Mouse (Mus musculus) T-helper 2 cell (primary cell): ENCODE measurements around the gene Ylpm1.

Experiments
- in situ Hi-C: fragments of 300-600 bp; cut with MboI, MseI; formaldehyde crosslinking; loops from one replicate; pipeline ENCODE4 v1.15.1; 2025; ENCODE audit warnings: high pct_unique_total_duplicates

Gene Ylpm1

DNA sequence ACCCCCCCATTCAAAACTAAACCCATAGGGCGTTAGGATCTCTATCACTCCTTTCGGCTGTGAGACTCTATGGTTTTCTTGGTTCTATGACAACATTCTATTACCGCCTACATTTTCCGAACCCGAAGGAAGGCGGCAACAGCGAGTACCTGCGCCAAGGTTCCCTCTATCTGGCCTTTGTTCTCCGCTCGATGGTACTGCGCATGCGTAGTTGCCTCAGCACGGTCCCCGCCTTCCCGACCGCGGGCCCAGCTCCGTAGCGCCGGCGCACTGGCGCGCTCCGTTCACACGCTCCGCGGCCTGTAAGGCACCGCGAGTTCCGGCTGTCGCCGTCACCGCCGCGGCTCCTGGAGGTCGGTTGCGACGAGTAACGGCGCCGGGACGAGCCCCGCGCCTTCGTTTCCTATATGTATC lies at the start of gene Ylpm1:
Gene Ylpm1, plus strand, starts transcription at position 239 of the 414 bp plus-strand sequence.
- in situ Hi-C loops = no loop called here

DNA sequence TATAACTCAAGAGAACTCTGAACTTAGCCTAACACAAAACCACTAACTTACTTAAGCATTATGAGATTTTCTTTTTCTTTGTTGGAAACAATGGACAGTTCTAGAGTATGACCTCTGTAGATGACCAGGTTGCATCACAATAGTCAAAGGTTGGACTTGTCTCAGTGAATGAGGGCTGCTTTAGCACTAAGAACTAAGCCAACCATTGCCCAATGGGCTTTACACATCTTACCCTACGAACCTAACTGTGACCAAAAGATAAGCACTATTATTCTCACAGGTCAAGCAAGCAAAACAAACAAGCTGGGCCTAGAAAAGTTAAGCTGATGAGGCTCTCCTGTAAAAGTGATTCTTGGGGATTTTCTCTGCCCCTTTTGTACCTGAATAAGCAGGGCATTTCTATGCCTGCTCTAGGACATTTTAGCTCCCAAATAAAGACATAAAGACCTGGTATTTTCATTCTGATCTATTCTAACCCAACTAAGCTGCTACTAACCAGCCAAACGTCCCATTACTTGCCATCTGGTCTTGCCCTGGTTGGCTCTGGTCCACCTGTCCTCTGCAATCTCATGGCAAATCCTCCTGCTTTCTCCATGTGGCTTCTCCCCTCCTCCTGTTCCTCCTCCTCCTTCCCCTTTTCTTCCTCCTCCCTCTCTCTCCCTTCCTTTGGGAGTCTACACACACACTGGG lies 48.1 kb upstream of the Ylpm1 start:
- in situ Hi-C loops = no loop called here

DNA sequence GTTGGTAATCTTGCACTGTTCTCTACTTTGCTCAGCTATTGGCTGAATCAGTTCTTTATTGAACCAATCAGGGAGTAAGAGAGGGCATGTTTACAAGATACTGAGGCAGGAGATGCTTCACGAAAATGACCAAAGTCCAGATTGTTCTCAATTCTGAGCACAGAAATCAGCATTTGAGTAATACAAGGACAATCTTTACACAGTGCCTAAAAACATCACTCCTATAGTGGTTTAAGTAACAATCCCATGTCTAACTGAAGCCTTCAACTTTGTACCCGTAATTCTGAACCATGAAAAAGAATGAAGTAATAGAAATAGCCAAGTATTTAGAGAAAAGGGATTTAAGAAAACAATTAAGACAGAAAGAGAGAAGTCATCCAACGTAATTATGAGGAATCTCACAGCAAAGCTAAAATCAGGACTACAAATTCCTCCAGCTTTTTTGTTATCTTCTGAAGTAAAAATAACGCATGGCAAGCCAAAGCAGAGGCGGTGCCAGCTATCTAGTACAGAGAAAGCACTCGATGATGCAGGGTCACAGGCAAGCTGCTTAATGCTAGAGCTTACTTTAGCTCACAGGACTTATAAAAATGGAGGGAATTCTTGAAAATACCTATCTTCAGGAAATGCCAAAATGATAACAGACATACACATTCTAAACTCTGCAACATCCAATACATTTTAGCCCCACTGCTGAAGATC lies 47.4 kb upstream of the Ylpm1 start:
- in situ Hi-C loops = no loop called here

DNA sequence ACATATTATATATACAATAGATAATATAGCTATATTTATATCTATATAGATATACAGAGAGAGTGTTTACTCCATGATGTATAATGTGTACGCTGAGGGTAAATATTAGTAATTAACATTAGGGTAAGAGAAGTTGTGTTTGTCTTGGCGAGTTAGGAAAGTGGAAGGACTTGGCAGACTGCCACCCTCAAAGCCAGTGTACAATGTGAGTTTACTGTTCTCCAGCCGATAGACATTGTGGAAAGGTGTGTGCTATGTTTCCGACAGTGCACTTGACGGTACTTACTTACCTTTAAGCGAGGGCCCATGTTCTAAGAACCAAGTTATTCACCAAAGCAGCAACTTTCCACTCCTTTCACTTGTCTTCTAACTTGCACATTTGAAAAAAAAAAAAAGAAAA lies 45.4 kb upstream of the Ylpm1 start:
- in situ Hi-C loops = no loop called here

DNA sequence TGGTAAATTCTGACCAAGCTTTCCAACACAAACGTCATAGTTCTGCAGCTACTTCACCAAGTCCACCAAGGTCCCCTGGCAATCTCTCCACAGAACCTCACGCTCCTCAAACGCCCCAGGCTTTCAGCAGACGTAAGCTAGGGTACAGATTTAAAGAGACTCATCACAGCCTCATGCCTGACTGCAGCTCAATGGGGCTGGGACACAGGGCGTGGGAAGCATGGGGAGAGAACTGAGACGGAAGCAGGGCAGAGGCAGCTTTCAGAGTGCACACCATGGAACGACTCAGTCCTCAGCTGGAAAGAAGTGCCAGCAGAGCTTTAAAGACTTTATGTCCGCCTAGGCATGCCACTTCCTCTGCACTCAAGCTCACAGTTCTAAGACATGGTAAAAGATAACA lies 44.6 kb upstream of the Ylpm1 start:
- in situ Hi-C loops = no loop called here

DNA sequence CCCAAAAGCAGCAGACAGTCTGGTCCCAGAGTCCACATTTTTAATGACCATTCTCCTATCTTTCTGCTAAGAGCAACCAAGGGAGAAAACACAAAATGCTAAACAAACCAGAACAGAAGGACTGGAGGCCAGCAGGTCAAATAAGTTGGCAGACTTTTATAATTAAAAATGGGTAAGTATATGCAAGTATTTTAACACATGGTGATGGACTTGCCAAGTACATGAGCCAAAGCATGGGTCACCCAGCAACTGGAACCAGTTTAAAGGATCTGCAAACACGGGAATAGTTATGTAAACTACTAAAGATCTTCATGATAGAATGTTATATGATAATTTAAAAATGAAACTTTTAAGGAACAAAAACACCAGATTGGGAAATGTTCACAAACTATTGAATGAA lies 43.8 kb upstream of the Ylpm1 start:
- in situ Hi-C loops = no loop called here

DNA sequence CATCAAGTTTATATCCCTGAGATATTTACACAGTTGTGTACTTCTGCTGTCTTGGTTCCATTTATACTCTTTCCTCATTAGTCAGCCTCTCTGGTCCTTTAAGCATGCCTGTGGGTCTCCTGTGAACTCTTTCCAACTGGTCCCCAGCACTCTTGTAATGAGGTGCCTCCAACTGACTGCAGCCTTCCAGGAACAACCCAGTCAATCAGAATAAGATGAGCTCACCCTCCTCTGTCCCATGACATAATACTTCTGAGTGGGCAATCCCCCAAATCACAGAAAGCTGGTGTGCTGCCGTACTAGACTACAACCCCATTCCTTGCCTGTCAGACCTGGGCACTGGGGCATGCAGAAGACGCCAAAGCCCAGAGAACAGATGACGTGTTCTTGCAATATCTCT lies 39.8 kb upstream of the Ylpm1 start:
- in situ Hi-C loops = no loop called here

DNA sequence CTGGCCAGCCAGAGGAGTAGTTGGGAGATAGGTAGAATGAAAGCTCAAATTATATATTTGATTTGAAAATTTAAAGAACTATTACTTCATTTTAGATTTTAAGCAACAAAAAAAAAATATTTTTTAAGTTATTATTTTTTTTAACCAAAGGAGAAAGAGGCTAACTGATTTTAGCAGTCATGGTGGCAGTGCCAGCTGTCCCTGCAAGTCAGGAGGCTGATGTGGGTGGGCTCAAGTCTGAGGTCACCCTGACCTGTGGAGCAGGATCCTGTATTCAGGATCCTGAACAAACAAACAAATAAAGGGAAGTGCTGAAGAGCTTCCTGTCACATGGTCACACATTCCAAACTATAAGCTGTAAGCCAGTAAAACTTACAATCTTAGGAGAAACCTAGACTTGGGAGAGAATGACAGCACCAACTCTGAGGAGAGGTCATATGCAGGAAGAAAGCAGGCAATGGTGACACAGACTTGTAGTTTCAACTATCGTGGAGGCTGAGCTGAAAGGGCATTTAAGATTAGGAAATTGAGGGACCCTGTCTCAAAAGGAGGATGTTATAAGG lies 37.2 kb upstream of the Ylpm1 start:
- in situ Hi-C loops = no loop called here

DNA sequence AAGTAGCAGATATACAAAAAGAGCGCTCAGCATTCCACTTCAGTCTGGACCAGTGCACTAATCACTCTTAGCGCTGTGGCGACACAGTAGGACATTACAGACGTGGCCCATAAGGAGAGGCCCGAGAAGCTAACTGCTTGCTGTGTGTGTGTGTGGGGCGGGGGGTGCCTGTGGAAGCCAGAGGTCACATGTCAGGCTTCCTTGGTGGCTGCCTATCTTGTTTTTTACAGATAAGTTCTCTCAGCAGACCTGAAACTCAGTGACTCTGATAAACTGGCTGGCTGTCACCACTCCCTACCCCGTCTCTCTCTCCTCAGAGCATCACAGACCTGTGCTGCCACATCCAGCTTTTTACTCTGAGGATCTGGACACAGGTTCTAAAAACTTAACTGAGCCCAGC lies 33.5 kb upstream of the Ylpm1 start:
- in situ Hi-C loops = no loop called here

DNA sequence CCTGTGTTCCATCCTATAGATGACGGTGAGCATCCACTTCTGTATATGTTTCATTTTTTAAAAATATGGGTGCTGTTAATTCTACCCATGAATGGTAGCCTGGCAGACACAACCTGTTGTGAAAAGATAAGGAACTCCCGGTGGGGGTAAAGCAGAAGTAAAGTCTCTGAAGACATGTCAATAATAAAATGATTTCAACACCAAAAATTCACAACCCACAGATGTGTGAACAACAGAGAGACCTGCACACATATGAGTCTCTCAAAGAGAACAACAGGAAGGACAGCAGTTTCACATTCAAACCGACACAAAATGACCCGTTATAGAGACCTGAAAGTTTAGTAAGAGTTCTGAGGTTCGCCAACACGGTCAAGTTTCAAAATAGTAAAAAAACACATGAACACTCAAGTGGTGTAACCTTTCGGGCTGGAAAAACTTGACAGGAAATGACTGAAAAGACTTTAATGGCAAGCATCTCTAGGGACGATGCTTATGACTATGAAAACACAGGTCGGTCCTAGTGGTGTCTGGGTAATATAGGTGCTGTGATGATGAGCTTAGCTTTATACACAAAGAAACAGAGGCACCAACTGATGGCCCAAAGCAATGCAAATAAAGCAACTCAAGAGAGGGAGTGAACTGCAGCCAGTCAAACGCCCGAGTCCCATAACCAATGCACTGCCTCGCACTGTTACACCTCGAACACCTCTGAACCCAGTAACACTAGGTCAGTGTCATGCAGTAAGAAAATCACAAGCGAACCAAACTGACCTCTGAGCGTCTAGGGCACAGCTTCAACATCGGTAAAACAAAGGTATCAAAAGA lies 27.1 kb upstream of the Ylpm1 start:
- in situ Hi-C loops = no loop called here

DNA sequence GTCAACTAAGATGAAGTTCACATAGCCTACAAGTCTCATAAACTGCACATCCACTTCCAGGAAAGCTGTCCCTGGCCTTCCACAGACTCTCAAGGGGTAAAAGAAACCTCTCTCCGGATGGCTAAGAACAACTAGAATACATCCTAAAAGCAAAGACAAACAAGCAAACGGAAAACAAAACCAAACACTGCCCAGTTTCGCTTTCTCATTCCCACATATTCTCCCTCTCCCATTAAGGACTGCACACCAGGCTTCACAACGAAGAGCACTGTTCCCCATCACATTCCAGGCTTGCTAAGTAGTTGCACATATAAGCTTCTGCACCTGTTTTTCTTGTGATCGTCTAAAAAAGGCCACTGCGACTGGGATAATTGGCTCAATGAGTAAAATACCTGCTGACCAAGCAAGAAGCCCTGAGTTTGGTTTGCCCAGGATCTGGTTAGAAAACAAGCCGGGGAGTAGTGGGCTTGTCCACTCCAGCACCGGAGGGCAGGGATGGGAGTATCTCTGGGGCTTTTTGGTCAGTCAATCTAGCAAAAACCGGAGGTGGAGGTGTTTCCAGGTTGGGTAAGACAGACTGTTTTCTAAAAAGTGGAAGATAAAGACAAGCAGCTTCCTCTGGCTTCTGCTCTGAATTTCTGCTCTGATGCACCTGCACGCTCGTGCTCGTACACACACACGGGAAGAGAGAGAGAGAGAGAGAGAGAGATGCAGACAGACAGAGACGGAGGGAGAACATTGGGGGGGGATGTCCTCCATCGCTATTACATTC lies 26.3 kb upstream of the Ylpm1 start:
- in situ Hi-C loops = no loop called here

DNA sequence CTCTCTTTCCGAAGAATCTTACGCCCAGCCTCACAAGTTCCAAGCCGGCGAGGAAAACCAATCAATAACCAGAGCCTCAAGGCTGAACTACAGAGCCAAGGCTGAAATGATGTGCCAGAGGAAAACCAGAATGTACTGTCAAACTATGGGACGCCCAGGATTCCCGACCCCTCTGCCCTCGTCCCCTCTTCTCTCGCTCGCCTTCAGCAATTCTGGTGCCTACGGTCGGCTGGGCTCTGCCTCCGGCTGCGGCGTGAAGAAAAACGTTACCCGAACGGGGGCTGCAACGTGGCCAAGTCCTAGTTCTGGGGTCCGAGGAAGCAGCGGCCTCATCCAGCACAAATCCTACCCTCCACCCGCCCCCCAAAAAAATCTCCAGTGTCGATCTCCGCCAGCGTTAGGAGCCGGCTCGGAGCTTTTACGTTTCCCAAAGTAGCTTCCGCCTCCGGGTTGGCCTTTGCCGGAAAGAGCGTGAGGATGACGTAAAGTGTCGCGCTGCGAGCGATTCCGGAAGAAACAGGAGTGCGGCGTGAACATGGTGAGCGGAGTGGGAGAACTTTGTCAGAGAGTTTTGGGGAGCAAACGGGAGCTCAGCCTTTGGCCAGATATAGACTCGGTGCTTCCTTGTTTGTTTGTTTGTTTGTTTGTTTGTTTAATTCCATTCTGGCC lies 25.6 kb upstream of the Ylpm1 start, which contains the start of the genes Fcf1 and Arel1:
Gene Fcf1, plus strand, starts transcription at position 470 of the 669 bp plus-strand sequence.
Gene Arel1, minus strand, starts transcription at position 473 of the 669 bp plus-strand sequence.
- in situ Hi-C loops = no loop called here

DNA sequence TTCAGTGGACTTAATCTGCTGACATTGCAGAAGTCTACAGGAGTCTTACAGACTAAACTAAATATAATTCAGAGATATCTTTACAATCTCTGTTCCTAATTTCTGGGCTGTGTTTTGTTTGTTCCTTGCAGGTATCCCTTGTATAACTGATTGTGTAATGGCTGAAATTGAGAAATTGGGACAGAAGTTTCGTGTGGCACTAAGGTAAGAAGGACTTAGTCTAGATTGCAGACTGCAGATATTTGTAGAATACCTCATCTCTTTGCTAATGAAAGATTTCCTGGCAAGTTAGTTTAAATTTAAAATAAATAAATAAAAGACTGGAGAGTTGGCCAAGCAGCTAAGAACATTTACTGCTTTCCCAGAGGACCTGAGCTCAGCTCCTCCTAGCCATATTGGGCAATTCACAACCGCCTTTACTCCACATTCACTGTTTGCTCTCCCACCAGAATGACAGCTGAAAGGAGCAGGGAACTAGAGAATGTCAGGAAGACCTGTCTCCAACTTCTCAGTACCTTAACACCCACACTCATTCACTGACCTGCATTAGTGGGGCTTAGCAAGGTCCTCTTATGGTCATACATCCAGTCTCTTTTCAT lies 16.8 kb upstream of the Ylpm1 start:
- in situ Hi-C loops = no loop called here

DNA sequence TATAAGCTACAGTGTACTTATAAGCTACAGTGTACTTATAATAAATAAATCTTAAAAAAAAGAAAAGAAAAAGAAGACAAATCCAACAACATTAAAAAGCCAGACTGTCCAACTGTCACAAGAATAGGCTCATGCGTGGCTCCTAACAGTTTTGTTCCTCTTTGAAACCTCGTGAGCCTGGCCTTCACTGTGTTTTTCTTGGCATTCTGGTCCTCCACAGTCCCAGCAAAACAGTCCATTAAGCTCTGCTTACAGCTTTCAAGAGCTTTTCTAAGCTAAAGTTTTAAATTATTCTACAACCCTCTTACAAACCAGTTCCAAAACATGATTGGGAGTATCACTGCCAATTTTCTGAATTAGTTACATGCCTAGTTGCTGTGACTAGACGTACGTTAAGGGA lies 6.7 kb upstream of the Ylpm1 start:
- in situ Hi-C loops = no loop called here

DNA sequence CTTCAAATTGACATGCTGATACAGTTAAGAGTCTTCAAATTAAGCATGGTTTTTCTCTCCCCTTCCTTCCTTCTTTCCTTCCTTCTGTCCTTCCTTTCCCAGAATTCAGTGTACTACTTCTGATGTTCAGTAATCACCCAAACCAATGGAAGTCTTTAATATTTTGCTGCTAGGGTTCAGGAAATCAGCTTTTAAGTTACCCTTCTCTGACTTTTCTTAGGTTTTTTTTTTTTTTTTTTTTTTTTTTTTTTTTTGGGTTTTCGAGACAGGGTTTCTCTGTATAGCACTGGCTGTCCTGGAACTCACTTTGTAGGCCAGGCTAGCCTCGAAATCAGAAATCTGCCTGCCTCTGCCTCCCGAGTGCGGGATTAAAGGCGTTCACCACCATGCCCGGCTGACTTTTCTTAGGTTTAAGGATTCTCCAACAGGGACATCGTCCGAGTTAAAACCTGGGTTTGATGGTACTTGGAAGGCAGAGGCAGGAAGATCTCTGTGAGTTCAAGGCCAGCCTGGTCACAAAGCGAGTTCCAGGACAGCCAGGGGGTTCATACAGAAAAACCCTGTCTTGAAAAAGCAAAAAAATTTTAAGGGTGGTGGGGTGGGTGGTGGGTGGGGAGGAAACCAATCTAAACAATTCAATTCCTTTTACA lies 884 bp upstream of the Ylpm1 start:
- in situ Hi-C loops = no loop called here

DNA sequence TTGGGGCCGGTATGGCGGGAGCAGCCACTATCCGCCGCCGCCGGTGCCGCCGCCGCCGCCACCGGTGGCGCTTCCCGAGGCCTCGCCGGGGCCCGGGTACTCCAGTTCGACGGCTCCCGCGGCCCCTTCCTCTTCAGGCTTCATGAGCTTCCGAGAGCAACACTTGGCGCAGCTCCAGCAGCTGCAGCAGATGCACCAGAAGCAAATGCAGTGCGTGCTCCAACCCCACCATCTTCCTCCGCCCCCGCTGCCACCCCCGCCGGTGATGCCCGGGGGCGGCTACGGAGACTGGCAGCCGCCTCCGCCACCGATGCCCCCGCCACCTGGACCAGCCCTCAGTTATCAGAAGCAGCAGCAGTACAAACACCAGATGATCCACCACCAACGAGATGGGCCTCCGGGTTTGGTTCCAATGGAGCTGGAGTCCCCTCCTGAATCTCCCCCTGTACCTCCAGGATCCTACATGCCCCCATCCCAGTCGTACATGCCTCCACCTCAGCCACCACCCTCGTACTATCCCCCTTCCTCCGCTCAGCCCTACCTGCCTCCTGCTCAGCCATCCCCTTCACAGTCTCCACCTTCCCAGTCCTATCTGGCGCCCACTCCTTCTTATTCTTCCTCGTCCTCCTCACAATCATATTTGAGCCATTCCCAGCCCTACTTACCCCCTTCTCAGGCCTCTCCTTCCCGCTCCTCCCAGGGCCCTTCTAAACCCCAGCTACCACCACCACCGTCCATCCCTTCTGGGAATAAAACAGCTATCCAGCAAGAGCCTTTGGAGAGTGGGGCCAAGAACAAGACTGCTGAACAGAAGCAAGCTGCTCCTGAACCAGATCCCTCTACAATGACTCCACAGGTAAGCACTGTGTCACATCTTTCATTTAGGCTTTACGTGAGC lies 629 bp downstream of the Ylpm1 start:
- in situ Hi-C loops = no loop called here

DNA sequence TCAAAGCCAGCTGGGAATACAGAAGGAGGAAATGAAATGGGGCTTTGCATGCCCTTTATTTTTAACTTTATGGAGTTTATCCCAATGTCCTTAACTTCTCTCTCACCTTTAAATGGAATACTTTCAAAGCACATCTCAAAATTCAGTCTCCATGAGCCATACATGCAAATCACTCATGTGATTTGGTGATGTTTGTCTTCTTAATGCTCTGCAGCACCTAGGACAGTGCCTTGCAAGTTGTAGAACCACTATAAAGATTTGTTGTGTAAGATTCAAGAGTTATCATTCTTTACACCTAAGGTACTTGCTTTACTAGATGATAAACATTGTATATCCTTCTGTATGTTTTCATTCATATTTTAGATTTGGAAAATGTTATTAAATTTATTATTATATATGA lies 2.9 kb downstream of the Ylpm1 start:
- in situ Hi-C loops = no loop called here

DNA sequence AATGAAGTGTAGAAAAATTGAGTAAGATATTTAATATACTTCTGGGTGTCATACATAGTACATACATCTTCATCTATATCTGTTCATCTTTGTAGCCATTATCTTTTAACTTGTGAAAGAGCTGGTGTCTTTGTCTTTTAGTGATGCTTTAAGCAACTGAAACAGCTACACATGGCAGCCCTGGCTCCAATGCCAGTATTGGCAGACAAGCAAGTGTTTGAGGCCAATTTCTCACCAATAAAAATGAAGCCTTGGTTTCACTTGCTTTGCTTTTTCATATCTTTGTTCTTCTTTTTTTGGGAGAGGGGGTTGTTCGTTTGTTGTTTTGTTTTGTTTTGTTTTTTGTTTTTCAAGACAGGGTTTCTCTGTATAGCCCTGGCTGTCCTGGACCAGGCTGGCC lies 10.1 kb downstream of the Ylpm1 start:
- in situ Hi-C loops = no loop called here

DNA sequence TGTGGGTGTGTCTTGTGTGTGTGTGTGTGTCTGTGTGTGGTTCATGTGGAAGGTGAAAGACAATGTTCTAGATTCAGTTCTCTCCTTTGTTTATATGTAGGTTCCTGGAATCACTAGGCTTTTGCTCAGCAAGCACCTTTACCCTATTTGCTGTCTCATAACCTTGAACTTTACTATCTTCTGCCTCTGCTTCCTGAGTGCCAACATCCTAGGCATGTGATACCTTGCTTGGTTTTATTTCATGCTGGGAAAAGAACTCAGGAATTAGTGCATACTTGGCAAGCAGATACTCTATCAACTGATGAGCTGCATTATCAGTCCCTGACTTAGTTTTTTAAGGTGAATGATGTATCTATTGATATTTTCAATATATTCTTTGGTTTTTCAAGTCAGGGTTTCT lies 10.9 kb downstream of the Ylpm1 start:
- in situ Hi-C loops = no loop called here
